Mouse (Mus musculus): Measurements from ENCODE around the gene Ifna5.
"Not testable (repeated sequence)": the region's sequence is repeated elsewhere in the genome, so short reads cannot be mapped to it uniquely, and the experiment has no call there.

Gene Ifna5

DNA sequence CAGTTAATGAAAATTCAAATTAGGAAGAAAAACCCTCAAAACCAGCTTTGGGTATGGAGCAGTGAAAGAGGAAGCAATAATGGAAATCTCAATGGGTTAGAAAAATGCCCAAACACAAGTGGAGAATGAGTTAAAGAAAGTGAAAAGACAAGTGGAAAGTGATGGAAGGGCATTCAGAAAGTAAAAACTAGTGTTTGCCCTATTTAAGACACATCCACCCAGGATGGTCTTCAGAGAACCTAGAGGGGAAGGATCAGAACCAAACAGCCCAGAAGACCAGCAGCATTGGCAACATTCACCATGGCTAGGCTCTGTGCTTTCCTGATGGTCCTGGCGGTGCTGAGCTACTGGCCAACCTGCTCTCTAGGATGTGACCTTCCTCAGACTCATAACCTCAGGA is at the start of gene Ifna5:
Ifna5 (plus strand) TSS at position 301 of the 400 bp plus-strand sequence.
- DNase-seq, result not testable (repeated sequence)

DNA sequence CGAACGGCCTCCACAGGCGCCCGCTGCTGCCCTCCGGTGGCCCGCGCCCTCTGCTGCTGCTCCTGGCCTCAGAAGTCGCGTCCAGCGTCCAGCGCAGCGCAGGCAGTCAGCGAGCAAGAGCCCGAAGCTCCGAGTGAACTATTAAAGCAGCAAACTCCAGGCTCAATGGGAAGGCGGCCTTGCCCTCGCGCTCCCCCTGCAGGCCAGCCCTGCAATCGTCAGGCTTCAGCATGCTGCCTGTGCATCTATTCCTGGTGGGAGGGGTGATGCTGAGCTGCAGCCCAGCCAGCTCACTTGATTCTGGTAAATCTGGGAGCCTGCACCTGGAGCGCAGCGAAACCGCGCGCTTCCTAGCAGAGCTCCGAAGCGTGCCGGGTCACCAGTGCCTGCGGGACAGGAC is 46.9 kb upstream of the Ifna5 start, which contains the start of gene Gm13277:
Gm13277 (plus strand) TSS at position 231 of the 400 bp plus-strand sequence.
- peak; percentile 72 to 75 for DNase-seq

DNA sequence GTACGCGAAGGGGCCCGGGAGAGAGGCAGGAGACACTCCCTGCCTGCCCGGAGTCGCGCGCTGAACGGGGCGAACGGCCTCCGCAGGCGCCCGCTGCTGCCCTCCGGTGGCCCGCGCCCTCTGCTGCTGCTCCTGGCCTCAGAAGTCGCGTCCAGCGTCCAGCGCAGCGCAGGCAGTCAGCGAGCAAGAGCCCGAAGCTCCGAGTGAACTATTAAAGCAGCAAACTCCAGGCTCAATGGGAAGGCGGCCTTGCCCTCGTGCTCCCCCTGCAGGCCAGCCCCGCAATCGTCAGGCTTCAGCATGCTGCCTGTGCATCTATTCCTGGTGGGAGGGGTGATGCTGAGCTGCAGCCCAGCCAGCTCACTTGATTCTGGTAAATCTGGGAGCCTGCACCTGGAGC is 44.1 kb upstream of the Ifna5 start, which contains the start of gene Gm13278:
Gm13278 (plus strand) TSS at position 301 of the 400 bp plus-strand sequence.
- not testable (repeated sequence) for DNase-seq

DNA sequence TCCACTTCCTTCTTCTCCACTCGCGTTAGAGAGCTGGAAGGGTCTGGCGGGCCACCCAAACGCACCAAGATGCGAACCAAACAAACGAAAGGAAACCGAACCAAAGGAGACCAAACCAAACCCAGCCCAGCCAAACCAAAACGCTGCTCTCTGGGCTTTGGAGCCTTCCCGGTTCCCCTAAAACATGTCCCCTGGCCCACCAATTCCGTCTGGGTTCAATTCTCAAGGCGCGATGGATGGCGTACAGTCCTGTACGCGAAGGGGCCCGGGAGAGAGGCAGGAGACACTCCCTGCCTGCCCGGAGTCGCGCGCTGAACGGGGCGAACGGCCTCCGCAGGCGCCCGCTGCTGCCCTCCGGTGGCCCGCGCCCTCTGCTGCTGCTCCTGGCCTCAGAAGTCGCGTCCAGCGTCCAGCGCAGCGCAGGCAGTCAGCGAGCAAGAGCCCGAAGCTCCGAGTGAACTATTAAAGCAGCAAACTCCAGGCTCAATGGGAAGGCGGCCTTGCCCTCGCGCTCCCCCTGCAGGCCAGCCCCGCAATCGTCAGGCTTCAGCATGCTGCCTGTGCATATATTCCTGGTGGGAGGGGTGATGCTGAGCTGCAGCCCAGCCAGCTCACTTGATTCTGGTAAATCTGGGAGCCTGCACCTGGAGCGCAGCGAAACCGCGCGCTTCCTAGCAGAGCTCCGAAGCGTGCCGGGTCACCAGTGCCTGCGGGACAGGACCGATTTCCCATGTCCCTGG is 41.2 kb upstream of the Ifna5 start, which contains the start of gene Gm13275:
Gm13275 (plus strand) TSS at position 552 of the 740 bp plus-strand sequence.
- peak; percentile 50 to 74 for DNase-seq

DNA sequence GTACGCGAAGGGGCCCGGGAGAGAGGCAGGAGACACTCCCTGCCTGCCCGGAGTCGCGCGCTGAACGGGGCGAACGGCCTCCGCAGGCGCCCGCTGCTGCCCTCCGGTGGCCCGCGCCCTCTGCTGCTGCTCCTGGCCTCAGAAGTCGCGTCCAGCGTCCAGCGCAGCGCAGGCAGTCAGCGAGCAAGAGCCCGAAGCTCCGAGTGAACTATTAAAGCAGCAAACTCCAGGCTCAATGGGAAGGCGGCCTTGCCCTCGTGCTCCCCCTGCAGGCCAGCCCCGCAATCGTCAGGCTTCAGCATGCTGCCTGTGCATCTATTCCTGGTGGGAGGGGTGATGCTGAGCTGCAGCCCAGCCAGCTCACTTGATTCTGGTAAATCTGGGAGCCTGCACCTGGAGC is 38.2 kb upstream of the Ifna5 start, which contains the start of gene Gm13279:
Gm13279 (plus strand) TSS at position 301 of the 400 bp plus-strand sequence.
- DNase-seq, result not testable (repeated sequence)

DNA sequence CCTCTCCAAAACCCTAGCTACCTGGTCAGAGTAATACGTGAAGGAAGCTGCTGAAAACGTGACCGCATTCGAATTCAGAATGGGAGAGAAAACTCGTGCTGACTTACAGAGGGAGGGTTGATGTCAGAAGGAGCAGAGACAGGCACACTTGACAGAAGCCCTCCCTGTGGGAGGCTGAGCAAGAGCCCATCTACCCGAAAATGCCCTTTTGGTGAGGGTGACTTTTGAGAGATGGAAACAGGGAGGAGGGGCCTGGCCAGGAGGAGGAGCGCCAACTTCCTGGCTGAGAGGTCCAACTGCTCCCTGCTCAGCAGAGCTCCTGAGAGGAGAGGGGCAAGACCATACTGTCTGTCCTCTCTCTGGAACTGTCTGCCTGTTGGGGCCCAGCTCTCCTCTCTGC is 36.0 kb upstream of the Ifna5 start, which contains the start of gene Gm13285:
Gm13285 (plus strand) TSS at position 301 of the 400 bp plus-strand sequence.
- not testable (repeated sequence) for DNase-seq

DNA sequence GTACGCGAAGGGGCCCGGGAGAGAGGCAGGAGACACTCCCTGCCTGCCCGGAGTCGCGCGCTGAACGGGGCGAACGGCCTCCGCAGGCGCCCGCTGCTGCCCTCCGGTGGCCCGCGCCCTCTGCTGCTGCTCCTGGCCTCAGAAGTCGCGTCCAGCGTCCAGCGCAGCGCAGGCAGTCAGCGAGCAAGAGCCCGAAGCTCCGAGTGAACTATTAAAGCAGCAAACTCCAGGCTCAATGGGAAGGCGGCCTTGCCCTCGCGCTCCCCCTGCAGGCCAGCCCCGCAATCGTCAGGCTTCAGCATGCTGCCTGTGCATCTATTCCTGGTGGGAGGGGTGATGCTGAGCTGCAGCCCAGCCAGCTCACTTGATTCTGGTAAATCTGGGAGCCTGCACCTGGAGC is 32.4 kb upstream of the Ifna5 start, which contains the start of gene Gm13287:
Gm13287 (plus strand) TSS at position 301 of the 400 bp plus-strand sequence.
- DNase-seq, result not testable (repeated sequence)

DNA sequence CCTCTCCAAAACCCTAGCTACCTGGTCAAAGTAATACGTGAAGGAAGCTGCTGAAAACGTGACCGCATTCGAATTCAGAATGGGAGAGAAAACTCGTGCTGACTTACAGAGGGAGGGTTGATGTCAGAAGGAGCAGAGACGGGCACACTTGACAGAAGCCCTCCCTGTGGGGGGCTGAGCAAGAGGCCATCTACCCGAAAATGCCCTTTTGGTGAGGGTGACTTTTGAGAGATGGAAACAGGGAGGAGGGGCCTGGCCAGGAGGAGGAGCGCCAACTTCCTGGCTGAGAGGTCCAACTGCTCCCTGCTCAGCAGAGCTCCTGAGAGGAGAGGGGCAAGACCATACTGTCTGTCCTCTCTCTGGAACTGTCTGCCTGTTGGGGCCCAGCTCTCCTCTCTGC is 30.1 kb upstream of the Ifna5 start, which contains the start of gene Gm13288:
Gm13288 (plus strand) TSS at position 301 of the 400 bp plus-strand sequence.
- DNase-seq, result not testable (repeated sequence)

DNA sequence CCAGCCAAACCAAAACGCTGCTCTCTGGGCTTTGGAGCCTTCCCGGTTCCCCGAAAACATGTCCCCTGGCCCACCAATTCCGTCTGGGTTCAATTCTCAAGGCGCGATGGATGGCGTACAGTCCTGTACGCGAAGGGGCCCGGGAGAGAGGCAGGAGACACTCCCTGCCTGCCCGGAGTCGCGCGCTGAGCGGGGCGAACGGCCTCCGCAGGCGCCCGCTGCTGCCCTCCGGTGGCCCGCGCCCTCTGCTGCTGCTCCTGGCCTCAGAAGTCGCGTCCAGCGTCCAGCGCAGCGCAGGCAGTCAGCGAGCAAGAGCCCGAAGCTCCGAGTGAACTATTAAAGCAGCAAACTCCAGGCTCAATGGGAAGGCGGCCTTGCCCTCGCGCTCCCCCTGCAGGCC is 29.6 kb upstream of the Ifna5 start:
- not testable (repeated sequence) for DNase-seq

DNA sequence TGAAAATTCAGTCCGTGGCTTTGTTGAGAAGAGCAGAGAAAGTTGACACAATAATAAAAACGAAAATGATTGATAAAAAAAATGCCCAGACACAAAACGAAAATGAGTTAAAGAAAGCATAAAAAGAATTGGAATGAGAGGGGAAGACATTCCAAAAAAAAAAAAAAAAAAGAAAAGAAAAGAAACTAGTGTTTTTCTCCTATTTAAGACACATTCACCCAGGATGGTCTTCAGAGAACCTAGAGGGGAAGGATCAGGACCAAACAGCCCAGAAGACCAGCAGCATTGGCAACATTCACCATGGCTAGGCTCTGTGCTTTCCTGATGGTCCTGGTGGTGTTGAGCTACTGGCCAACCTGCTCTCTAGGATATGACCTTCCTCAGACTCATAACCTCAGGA is 19.4 kb upstream of the Ifna5 start, which contains the start of gene Ifna7:
Ifna7 (plus strand) TSS at position 301 of the 400 bp plus-strand sequence.
- DNase-seq, result no peak

DNA sequence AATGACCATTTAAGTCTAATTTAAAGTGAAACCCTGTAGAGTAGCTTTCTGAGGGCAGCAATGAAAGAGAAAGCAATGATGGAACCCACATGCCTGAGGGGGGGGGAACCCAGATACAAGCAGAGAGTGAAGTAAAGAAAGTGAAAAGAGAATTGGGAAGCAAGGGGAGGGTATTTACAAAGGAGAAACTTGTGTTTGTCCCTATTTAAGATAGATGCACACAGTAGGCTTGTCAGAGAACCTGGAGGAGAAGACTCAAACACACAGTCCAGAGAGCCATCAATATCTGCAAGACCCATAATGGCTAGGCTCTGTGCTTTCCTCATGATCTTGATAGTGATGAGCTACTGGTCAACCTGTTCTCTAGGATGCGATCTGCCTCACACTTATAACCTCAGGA is 15.7 kb upstream of the Ifna5 start, which contains the start of gene Ifna11:
Ifna11 (plus strand) TSS at position 301 of the 400 bp plus-strand sequence.
- DNase-seq, result no peak

DNA sequence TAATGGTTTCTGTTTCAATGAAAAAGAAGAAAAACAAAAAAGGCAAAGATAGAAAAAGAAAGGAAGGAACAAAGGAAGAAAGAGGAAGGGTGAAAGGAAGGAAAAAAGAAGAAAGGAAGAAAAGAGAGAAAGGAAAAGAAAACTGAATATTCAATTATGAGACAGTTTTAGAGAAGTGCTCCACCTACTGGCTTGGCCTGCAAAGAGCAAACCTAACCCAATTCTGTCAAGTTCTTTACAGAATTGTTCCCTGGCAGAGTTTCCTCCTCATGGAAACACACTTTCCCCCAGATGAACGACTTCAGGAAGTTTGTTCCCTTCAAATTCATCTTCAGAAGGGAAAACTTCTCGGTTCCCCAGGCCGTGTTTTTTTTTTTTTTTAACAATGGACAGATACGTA is 12.3 kb upstream of the Ifna5 start:
- DNase-seq, result no peak

DNA sequence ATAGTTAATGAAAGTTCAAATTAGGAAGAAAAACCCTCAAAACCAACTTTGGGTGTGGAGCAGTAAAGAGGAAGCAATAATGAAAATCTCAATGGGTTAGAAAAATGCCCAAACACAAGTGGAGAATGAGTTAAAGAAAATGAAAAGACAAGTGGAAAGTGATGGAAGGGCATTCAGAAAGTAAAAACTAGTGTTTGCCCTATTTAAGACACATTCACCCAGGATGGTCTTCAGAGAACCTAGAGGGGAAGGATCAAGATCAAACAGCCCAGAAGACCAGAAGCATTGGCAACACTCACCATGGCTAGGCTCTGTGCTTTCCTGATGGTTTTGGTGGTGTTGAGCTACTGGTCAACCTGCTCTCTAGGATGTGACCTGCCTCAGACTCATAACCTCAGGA is 8.2 kb upstream of the Ifna5 start, which contains the start of gene Ifna6:
Ifna6 (plus strand) TSS at position 301 of the 400 bp plus-strand sequence.
- DNase-seq, result not testable (repeated sequence)

DNA sequence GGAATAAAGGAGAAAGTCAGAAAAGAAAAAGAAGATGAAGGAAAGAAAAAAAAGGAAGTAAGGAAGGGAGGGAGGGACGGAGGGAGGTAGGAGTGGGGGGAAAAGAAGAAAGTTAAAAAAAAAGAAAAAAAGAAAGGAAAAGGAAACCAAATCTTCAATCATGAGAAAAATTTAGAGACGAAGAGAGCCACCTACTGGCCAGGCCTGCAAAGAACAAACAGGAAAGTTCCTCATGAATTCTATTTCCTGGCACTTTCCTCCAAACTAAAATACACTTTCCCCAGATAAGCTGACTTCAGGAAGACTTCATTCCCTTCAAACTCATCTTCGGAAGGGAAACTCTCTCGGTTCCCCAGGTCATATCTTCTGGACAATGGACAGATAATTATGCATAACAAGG is 4.8 kb upstream of the Ifna5 start:
- DNase-seq, result peak in 1 of 2 experiments; percentile 15

DNA sequence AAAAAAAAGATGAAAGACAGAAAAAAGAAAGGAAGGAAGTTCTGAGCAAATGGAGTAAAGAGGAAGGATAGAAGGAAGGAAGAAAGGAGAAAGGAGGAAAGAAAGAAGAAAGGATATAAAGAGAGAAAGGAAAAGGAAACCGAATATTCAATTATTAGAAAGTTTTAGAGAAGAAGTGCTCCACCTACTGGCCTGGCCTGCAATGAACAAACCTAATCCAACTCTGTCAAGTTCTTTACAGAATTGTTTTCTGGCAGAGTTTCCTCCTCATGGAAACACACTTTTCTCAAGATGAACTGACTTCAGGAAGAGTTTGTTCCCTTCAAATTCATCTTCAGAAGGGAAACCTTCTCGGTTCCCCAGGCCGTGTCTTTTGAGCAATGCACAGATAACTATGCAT is 3.5 kb downstream of the Ifna5 start:
- DNase-seq, result no peak

DNA sequence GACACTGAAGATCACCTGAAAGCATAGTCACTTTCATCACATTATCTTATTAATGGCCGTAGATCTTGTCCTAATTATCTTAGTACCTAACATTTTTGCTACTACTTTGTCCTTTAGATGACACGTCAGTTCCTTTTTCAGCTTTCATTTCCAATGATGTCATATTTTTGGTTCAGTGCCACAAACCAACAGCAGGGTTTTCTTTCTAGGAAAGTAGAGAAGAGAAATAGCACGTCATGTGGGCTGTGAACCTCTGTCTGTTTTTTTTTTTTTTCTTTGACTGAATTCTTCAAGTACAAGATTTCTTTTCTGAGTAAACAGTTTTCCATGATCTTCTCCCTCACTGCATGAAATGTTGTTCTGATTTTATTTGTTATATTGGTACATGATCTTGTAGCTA is 4.7 kb downstream of the Ifna5 start:
- DNase-seq, result no peak

DNA sequence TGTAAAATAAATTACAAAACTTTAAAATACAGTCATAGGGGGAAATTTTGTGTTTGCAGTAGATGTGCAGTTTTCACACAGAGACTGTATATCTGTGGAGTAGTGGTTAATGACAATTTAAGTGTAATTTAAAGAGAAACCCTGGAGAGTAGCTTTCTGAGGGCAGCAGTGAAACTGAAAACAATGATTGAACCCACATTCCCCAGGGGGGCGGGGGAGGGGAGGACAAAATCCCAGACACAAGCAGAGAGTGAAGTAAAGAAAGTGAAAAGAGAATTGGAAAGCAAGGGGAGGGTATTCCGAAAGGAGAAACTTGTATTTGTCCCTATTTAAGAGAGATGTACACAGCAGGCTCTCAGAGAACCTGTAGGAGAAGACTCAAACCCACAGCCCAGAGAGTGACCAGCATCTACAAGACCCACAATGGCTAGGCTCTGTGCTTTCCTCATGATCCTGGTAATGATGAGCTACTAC is 6.2 kb downstream of the Ifna5 start, which contains the start of gene Ifna4:
Ifna4 (plus strand) TSS at position 424 of the 474 bp plus-strand sequence.
- no peak for DNase-seq

DNA sequence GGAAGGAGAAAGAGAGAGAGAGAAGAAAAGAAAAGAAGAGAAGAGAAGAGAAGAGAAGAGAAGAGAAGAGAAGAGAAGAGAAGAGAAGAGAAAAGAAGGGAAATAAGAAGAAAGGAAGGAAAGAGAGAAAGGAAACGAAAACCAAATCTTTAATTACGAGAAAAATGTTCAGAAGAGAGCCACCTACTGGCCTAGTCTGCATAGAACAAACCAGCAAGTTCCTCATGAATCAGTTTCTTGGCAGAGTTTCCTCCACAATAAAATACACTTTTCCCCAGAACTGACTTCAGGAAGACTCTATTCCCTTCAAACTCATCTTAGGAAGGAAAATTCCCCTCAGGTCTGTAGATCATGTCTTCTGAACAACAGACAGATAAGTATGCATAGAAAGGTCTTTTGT is 10.0 kb downstream of the Ifna5 start:
- no peak for DNase-seq

DNA sequence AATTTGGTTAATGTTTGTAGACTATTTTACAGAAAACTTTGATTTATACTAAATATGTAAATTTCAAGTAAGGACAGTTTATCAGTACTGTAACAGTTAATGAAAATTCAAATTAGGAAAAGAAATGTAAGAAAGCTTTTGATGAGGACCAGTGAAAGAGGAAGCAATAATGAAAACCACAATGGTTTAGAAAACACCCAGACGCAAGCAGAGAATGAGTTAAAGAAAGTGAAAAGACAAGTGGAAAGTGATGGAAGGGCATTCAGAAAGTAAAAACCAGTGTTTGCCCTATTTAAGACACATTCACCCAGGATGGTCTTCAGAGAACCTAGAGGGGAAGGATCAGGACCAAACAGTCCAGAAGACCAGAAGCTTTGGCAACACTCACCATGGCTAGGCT is 14.4 kb downstream of the Ifna5 start, which contains the start of gene Ifna1:
Ifna1 (plus strand) TSS at position 390 of the 400 bp plus-strand sequence.
- no peak for DNase-seq

DNA sequence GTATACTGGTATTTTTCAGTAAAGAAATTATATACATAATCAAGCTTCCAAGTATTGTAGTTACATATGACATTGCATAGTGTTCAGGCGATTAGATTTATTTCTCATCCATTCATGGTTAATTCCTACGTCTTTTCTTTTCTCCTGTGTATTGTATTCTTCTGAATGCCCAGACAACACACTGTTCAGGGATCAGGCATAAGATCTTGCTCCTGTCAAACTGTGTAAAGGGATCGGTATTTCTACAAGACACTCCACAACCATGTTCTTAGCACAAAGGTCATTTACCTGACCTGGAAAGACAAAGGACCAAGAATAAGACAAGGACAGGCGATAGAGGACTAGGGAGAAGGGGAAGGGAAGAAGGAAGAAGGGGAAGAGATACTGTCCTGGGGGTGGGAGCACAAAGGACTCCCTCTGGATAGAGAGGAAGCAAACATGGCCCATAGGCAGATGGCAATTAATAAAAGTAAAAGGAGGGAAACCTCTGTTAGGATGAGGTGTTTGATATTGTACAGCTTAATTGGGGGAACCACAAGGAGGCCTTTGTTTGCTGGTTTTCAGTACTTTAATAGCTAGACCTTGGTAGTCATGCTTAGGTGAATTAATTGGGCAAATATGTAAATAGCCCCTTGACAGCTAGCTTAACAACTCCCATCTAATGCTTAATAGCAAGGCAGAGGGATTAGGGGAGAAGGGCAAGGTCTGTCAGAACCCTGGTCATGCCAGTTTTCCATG is 15.9 kb downstream of the Ifna5 start:
- DNase-seq, result no peak

DNA sequence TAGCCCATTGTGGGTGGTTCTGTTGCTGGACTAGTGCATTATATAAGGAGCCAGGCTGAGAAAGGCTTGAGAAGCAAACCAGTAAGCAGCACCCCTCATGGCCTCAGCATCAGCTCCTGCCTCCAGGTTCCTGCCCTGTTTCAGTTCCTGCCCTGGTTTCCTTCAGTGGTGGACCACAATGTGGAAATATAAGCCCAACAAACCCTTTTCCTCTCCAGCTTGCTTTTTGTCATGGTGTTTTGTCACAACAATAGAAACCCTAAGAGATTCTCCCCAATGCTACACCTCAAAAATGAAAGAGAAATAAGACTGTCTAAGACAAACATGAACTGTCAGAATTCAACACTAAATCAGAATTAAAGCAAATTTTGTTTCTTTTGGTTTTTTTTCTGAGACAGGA is 23.9 kb downstream of the Ifna5 start:
- no peak for DNase-seq

DNA sequence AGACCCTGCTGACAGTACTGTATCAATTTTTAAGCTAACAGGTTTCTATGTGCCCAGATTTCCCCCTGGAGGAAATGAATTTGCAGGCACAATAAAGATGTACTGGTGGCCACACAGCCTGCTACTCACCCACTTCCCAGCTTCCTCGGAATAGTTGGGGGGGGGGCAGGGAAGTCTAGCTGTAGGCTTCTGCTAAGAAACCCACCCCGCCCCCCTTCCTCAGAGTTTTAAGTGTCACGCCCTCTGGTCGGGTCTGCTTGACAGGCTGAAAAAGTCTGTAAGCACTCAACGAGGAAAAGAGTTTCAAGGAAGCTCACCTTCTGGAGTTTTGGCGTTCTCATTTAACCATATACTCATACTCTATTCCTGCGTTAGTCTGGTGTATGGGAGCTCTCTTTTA is 28.0 kb downstream of the Ifna5 start:
- no peak for DNase-seq

DNA sequence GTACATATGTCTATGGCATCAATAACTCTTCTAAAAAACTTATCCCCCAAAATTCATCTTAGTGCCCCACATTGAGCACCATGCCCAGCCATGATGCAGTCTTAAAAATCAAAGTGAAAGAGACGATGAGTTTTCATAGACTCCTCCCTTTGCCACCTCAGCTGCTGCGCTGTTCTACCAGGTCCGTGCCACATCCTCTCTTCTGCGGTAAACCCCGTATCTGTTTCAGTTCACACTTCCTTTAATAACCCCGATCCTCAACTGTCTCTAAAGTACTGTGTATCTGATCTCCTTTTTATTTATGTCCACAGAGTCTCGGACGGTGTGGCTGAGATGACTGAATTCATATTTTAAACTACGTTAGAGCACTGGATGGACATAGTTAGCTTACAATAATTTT is 29.3 kb downstream of the Ifna5 start:
- DNase-seq, result no peak
